Mouse (Mus musculus) stomach, postnatal 0 days (tissue): Measurements from ENCODE around the gene Lctl.

Source experiments
- CTCF ChIP-seq: IDR thresholded peaks from 2 replicates; pipeline ENCODE4 v1.5.1; 2016; ENCODE audit warnings: antibody characterized with exemption, low read depth, mild to moderate bottlenecking, moderate library complexity
- EP300 ChIP-seq: optimal IDR thresholded peaks from 2 replicates; pipeline ENCODE3; 2016; ENCODE audit warnings: antibody characterized with exemption

DNA sequence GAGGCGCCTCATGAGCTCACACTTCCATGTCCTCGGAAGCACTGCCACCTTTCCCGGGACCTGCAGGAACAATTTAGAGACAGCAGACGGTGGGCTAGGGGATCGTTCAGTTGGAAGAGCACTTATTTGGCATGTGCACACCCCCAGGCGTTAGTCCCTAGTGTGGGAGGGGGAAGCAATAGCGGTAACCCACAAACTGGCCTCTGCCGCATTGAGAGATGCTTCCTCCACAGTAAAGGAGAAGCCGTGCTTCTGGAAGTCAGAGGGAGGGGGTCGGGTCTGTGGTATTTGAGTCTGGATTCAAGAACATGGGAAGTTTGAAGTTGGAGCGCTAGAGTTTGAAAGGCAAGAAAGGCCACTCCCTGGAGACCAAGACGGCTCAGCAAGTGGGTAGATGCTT lies 9.2 kb downstream of the Lctl start:
- TF ChIP-seq CTCF: no peak
- TF ChIP-seq EP300: no peak
